In the genomic region with DNA sequence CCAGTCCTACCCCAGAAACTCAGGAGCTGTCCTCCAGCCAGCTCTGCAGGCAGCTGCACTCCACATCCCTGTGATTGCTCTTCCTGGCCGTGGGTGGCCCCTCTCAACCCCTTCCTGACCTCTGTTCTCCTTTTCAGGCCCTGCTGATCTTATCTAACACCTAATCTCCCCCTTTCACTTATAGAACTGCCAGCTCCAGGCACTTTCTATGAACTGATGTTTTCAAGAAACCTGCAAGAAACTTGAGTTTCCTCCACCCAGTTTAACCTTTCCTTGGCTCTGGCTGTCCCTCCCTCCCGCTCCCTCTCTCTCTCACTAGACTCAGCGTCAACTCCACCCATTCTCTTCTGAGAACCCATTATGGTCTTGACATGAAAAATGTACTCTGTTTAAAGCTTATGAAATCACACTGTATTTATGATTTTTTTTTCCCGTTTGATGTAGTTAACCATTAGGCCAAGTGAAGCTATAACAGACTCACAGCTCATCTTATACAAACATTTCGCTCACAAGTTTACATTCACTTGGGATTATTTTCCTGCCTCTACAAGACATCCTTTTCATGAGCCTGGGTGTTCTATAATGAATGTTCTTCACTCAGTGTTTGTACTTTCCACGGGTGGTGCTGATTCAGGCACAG, we compare ENCODE assay signal across 19 mouse cellular contexts.
DNase-seq lines count a peak whose midpoint lies in the region; ATAC-seq and TF ChIP-seq lines count a peak whose summit lies in the region.
"Had no signal": no experiment of that assay in that cellular context is flagged by ENCODE, and none has a peak within 500 bp of the region (broad histone marks: within the 10 kb centered on the region; RNA-seq: fewer than 3 reads in every experiment).

No protein-coding gene starts in this region.

- H3K9me3 ChIP-seq in lung, postnatal 0 days (ENCODE audit: low read length): no peaks in the 10 kb centered on the region
- H3K9me3 ChIP-seq: embryonic facial prominence, embryonic 12.5 days; heart, embryonic 10.5 days; neural tube, embryonic 13.5 days had no signal

- peak; percentile 83 for ATAC-seq in lung, postnatal 0 days
- ATAC-seq: forebrain, embryonic 16.5 days had no signal

- no peaks in the 10 kb centered on the region for H3K27me3 ChIP-seq in lung, postnatal 0 days (replicated peaks; ENCODE audit: insufficient read depth, low read length)
- H3K27me3 ChIP-seq: embryonic facial prominence, embryonic 12.5 days; megakaryocyte, embryonic 14.5 days; neural tube, embryonic 13.5 days had no signal

- no peak overlapping the region for H3K4me2 ChIP-seq in lung, postnatal 0 days (replicated peaks; ENCODE audit: low read depth, low read length)
- H3K4me2 ChIP-seq: embryonic facial prominence, embryonic 12.5 days; neural tube, embryonic 13.5 days had no signal

- no peak overlapping the region for H3K9ac ChIP-seq in lung, postnatal 0 days (replicated peaks; ENCODE audit: low read depth)
- H3K9ac ChIP-seq: embryonic facial prominence, embryonic 12.5 days; liver, embryonic 14.5 days; neural tube, embryonic 13.5 days had no signal

- no peak for TF ChIP-seq CTCF in lung, postnatal 0 days (IDR thresholded peaks at IDR 0.05)
- no peak for TF ChIP-seq CTCF in left cerebral cortex, adult 2 months (IDR thresholded peaks at IDR 0.05)

- H3K27ac ChIP-seq in lung, postnatal 0 days (ENCODE audit: low read length): no peak overlapping the region
- no peak overlapping the region for H3K27ac ChIP-seq in left cerebral cortex, adult 2 months
- H3K27ac ChIP-seq: embryonic facial prominence, embryonic 12.5 days; heart, embryonic 10.5 days; liver, embryonic 14.5 days; neural tube, embryonic 13.5 days had no signal

- H3K4me3 ChIP-seq in lung, postnatal 0 days (ENCODE audit: low read depth, low read length): no peak overlapping the region
- H3K4me3 ChIP-seq in left cerebral cortex, adult 2 months: no peak overlapping the region
- H3K4me3 ChIP-seq: embryonic facial prominence, embryonic 12.5 days; heart, embryonic 10.5 days; megakaryocyte, embryonic 14.5 days; neural tube, embryonic 13.5 days had no signal

- 10% methylated on average over 6 of the region's 6 CpGs for WGBS in lung, postnatal 0 days

- DNase-seq in lung, postnatal 0 days (ENCODE audit: low spot score): peak; percentile 79
- no peak for DNase-seq in lung, postnatal 25 days (ENCODE audit: low spot score)
- peak; percentile 33 for DNase-seq in embryo, embryonic 9.5 days (ENCODE audit: extremely low spot score)
- DNase-seq in lung, postnatal 4 days: peak; percentile 17 to 40
- DNase-seq in gastrocnemius, postnatal 10 days: no peak
- DNase-seq in left cerebral cortex, adult 11 months (ENCODE audit: low spot score): no peak
- no peak for DNase-seq in left cerebral cortex, adult 2 months (ENCODE audit: extremely low spot score in 1 of 2, low spot score in 2 of 2)
- DNase-seq: adrenal gland, postnatal 10 days; cerebellum, adult 9-11 months; kidney, adult 9 months; kidney, postnatal 4 days; midbrain, embryonic 14.5 days; thymus, adult 2 months had no signal

- TF ChIP-seq EP300 in lung, postnatal 0 days (IDR thresholded peaks at IDR 0.05): peak; percentile 71

- H3K36me3 ChIP-seq in lung, postnatal 0 days (ENCODE audit: insufficient read depth, low read length): no peaks in the 10 kb centered on the region
- H3K36me3 ChIP-seq: embryonic facial prominence, embryonic 12.5 days; heart, embryonic 10.5 days; neural tube, embryonic 13.5 days had no signal

- intact Hi-C loops in left cerebral cortex, adult 2 months (cut with DNase I): no loop called here

- peaks cover 4% of the 10 kb centered on the region; the same call in 1 of the 2 replicates for H3K4me1 ChIP-seq in lung, postnatal 0 days (ENCODE audit: insufficient read depth, low read depth, low read length)
- H3K4me1 ChIP-seq: neural tube, embryonic 13.5 days had no signal

Comparison
In these comparisons a context has a peak if more than half of its experiments do, and no peak if none do; other contexts are left out.
1. DNase-seq: peak in lung, postnatal 0 days (single experiment), embryo, embryonic 9.5 days (single experiment) and lung, postnatal 4 days (2 of 2); none in lung, postnatal 25 days (single experiment), gastrocnemius, postnatal 10 days (single experiment), left cerebral cortex, adult 11 months (single experiment) and left cerebral cortex, adult 2 months (0 of 2).